Mouse (Mus musculus) embryonic fibroblast, embryonic 13.5 days (primary cell): ENCODE measurements at regions not wholly inside any gene's neighbourhood (a gene's known extent, or its start where the extent isn't known, plus 50 kb on each side); places are given as distances from the start of the nearest gene placed in this dataset.

ENCODE experiments used
- CTCF ChIP-seq: IDR thresholded peaks from 2 replicates; pipeline ENCODE4 v1.5.1; 2011; ENCODE audit warnings: mild to moderate bottlenecking, control low read depth, low read length, moderate library complexity, borderline replicate concordance; ENCODE audit not compliant: insufficient read depth
- POLR2A ChIP-seq: IDR thresholded peaks from 2 replicates; pipeline ENCODE4 v1.6.1; 2011; ENCODE audit warnings: low read depth, mild to moderate bottlenecking, control low read depth, low read length, moderate library complexity

GRCm38 (mm10) chr13:70168906-70169305, 366.7 kb downstream of the Med10 start:
- TF ChIP-seq CTCF, result no peak
- TF ChIP-seq POLR2A, result no peak
